Mouse (Mus musculus) urinary bladder, postnatal 14 days (tissue): Measurements from ENCODE around the gene Muc13.
A peak's percentile ranks its signal among the peaks of the same experiment; 100 is the strongest.

Source experiments
- DNase-seq: peaks from one replicate; pipeline ENCODE4 v3.0.0; 2021; ENCODE audit warnings: low spot score

The Muc13 gene

GRCm38 (mm10) chr16:33770778-33771454 is 22.9 kb upstream of the Muc13 start:
- no peak for DNase-seq

GRCm38 (mm10) chr16:33772809-33773208 is 21.0 kb upstream of the Muc13 start:
- DNase-seq: no peak

- DNase-seq: no peak
These were observed 18.9 kb upstream of the Muc13 start for GRCm38 (mm10) chr16:33774972-33775371.

GRCm38 (mm10) chr16:33775733-33776335 is 18.0 kb upstream of the Muc13 start:
- DNase-seq: no peak

GRCm38 (mm10) chr16:33776766-33777529 is 16.9 kb upstream of the Muc13 start:
- no peak for DNase-seq

GRCm38 (mm10) chr16:33777607-33778006 is 16.2 kb upstream of the Muc13 start:
- DNase-seq: no peak

GRCm38 (mm10) chr16:33781789-33782728 is 11.8 kb upstream of the Muc13 start:
- no peak for DNase-seq

GRCm38 (mm10) chr16:33782729-33783091 is 11.1 kb upstream of the Muc13 start:
- no peak for DNase-seq

GRCm38 (mm10) chr16:33784547-33784946 is 9.3 kb upstream of the Muc13 start:
- DNase-seq: no peak

GRCm38 (mm10) chr16:33785092-33785704 is 8.6 kb upstream of the Muc13 start:
- DNase-seq: no peak

- no peak for DNase-seq
These were observed 7.0 kb upstream of the Muc13 start for GRCm38 (mm10) chr16:33786657-33787390.

- DNase-seq: no peak
These were observed 1.3 kb downstream of the Muc13 start for GRCm38 (mm10) chr16:33795106-33795505.

GRCm38 (mm10) chr16:33795887-33796286 is 2.0 kb downstream of the Muc13 start:
- DNase-seq: no peak

- DNase-seq: no peak
These were observed 2.9 kb downstream of the Muc13 start for GRCm38 (mm10) chr16:33796756-33797155.

- peak; percentile 73 for DNase-seq
These were observed 4.0 kb downstream of the Muc13 start for GRCm38 (mm10) chr16:33797860-33798259.

GRCm38 (mm10) chr16:33810002-33810401 is 16.2 kb downstream of the Muc13 start:
- no peak for DNase-seq

GRCm38 (mm10) chr16:33818413-33819165 is 24.8 kb downstream of the Muc13 start:
- DNase-seq: no peak

- DNase-seq: peak; percentile 91
These were observed 26.7 kb downstream of the Muc13 start for GRCm38 (mm10) chr16:33820269-33821178.

- no peak for DNase-seq
These were observed 30.8 kb downstream of the Muc13 start for GRCm38 (mm10) chr16:33824603-33825002.
